Mouse (Mus musculus) forelimb bud, embryonic 11.5 days (tissue): ENCODE measurements around the gene Mrpl18.
"Not testable (repeated sequence)": the region's sequence is repeated elsewhere in the genome, so short reads cannot be mapped to it uniquely, and the experiment has no call there.

ENCODE experiments used
- DNase-seq: peaks from one replicate; pipeline ENCODE4 v3.0.0-alpha.2; 2012; ENCODE audit warnings: low read depth, low spot score

Mrpl18 gene

GRCm38 (mm10) chr17:12915881-12916583, at the start of gene Mrpl18:
Gene Mrpl18 (minus strand): TSS chr17:12916345.
- peak; percentile 99 for DNase-seq

- no peak for DNase-seq
Observed at GRCm38 (mm10) chr17:12963476-12963875, 47.3 kb upstream of the Mrpl18 start.

- peak; percentile 94 for DNase-seq
Observed at GRCm38 (mm10) chr17:12960331-12960873, 44.3 kb upstream of the Mrpl18 start, which contains the start of gene Acat2. Gene Acat2 (minus strand): TSS chr17:12960747.

GRCm38 (mm10) chr17:12959377-12959776, 43.2 kb upstream of the Mrpl18 start:
- not testable (repeated sequence) for DNase-seq

GRCm38 (mm10) chr17:12956664-12957063, 40.5 kb upstream of the Mrpl18 start:
- DNase-seq = no peak

- DNase-seq = no peak
Observed at GRCm38 (mm10) chr17:12949669-12950068, 33.5 kb upstream of the Mrpl18 start.

GRCm38 (mm10) chr17:12942459-12943162, 26.5 kb upstream of the Mrpl18 start:
- DNase-seq = no peak

GRCm38 (mm10) chr17:12941543-12942260, 25.6 kb upstream of the Mrpl18 start:
- no peak for DNase-seq

- no peak for DNase-seq
Observed at GRCm38 (mm10) chr17:12940151-12940805, 24.1 kb upstream of the Mrpl18 start, which contains the start of gene Acat3. Gene Acat3 (minus strand): TSS chr17:12940600.

GRCm38 (mm10) chr17:12939377-12940148, 23.4 kb upstream of the Mrpl18 start:
- not testable (repeated sequence) for DNase-seq

- DNase-seq = no peak
Observed at GRCm38 (mm10) chr17:12938077-12938476, 21.9 kb upstream of the Mrpl18 start.

- DNase-seq = no peak
Observed at GRCm38 (mm10) chr17:12937412-12937970, 21.3 kb upstream of the Mrpl18 start.

- DNase-seq = no peak
Observed at GRCm38 (mm10) chr17:12935719-12936118, 19.6 kb upstream of the Mrpl18 start.

GRCm38 (mm10) chr17:12931576-12931975, 15.4 kb upstream of the Mrpl18 start:
- DNase-seq = not testable (repeated sequence)

- no peak for DNase-seq
Observed at GRCm38 (mm10) chr17:12925703-12926180, 9.6 kb upstream of the Mrpl18 start.

- DNase-seq = no peak
Observed at GRCm38 (mm10) chr17:12925001-12925400, 8.9 kb upstream of the Mrpl18 start.

- no peak for DNase-seq
Observed at GRCm38 (mm10) chr17:12921073-12921472, 4.9 kb upstream of the Mrpl18 start.

GRCm38 (mm10) chr17:12916588-12917380, 639 bp upstream of the Mrpl18 start:
- DNase-seq = peak; percentile 36

GRCm38 (mm10) chr17:12915488-12915880, 661 bp downstream of the Mrpl18 start, which contains the start of gene Tcp1:
Gene Tcp1 (plus strand): TSS chr17:12915701.
- DNase-seq = no peak
